Mouse (Mus musculus): ENCODE measurements at regions not wholly inside any gene's neighbourhood (a gene's known extent, or its start where the extent isn't known, plus 50 kb on each side); places are given as distances from the start of the nearest gene placed in this dataset.

DNA sequence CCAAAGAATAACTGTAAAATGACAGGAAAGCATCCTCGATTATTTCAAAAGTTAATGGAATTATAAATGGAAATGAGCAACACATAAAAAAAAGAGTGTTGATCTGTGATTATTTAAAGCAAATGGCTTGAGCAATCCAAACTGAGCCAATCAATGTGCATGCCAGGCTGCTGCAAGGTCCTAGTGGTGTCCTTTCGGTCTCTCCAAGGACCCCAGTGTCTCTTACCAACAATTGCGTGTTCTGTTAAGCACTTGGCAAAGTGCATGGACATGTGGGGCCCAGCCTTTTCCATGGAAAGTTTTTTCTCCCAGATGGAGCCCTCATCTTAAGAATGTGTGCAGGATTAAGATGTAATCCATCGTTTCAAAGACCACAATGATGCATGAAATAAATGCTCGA is 90.0 kb upstream of the Sfrp2 start:
- no peak for TF ChIP-seq CTCF (IDR thresholded peaks at IDR 0.05; ENCODE audit: control insufficient read depth, insufficient read depth, low read length)
- TF ChIP-seq POLR2A (IDR thresholded peaks at IDR 0.05; ENCODE audit: borderline replicate concordance, control insufficient read depth, low read depth, low read length), result no peak
